Mouse (Mus musculus) forebrain, embryonic 15.5 days (tissue): ENCODE measurements at regions not wholly inside any gene's neighbourhood (a gene's known extent, or its start where the extent isn't known, plus 50 kb on each side); places are given as distances from the start of the nearest gene placed in this dataset.

Experiments
- ATAC-seq: fragments of 200-750 bp; cut with Nextera tagmentation; replicated peaks from 2 replicates; pipeline ENCODE4 v1.8.0; 2017; ENCODE audit warnings: mild to moderate bottlenecking, moderate TSS enrichment, moderate library complexity
- H3K27ac ChIP-seq: fragments of 300-500 bp; sonication (generic); replicated peaks from 2 replicates; pipeline ENCODE4 v1.5.1; 2015; ENCODE audit warnings: mild to moderate bottlenecking, inconsistent platforms
- H3K27me3 ChIP-seq: fragments of 300-500 bp; sonication (generic); 2 replicates; pipeline ENCODE4 v1.6.1; 2015; ENCODE audit warnings: inconsistent platforms
- H3K36me3 ChIP-seq: fragments of 300-500 bp; sonication (generic); 2 replicates; pipeline ENCODE4 v1.6.1; 2015; ENCODE audit warnings: mild to moderate bottlenecking, inconsistent platforms
- H3K4me1 ChIP-seq: fragments of 300-500 bp; sonication (generic); 2 replicates; pipeline ENCODE4 v1.6.1; 2015; ENCODE audit warnings: inconsistent platforms
- H3K4me2 ChIP-seq: fragments of 300-500 bp; sonication (generic); replicated peaks from 2 replicates; pipeline ENCODE4 v1.6.1; 2015; ENCODE audit warnings: mild to moderate bottlenecking, inconsistent platforms
- H3K4me3 ChIP-seq: fragments of 300-500 bp; sonication (generic); 2 replicates; pipeline ENCODE4 v1.5.1; 2015; ENCODE audit warnings: mild to moderate bottlenecking, inconsistent platforms
- H3K9ac ChIP-seq: fragments of 300-500 bp; sonication (generic); replicated peaks from 2 replicates; pipeline ENCODE4 v1.6.1; 2015; ENCODE audit warnings: mild to moderate bottlenecking, inconsistent platforms
- H3K9me3 ChIP-seq: fragments of 300-500 bp; sonication (generic); 2 replicates; pipeline ENCODE4 v1.6.1; 2016; ENCODE audit warnings: inconsistent platforms
- WGBS: fragments of 180-500 bp; shearing (Covaris S2); methylation state at CpG from one replicate; pipeline ENCODE4 v1.1.7; 2015; ENCODE audit warnings: mixed read lengths; 5-methylcytosine and 5-hydroxymethylcytosine counted together

DNA sequence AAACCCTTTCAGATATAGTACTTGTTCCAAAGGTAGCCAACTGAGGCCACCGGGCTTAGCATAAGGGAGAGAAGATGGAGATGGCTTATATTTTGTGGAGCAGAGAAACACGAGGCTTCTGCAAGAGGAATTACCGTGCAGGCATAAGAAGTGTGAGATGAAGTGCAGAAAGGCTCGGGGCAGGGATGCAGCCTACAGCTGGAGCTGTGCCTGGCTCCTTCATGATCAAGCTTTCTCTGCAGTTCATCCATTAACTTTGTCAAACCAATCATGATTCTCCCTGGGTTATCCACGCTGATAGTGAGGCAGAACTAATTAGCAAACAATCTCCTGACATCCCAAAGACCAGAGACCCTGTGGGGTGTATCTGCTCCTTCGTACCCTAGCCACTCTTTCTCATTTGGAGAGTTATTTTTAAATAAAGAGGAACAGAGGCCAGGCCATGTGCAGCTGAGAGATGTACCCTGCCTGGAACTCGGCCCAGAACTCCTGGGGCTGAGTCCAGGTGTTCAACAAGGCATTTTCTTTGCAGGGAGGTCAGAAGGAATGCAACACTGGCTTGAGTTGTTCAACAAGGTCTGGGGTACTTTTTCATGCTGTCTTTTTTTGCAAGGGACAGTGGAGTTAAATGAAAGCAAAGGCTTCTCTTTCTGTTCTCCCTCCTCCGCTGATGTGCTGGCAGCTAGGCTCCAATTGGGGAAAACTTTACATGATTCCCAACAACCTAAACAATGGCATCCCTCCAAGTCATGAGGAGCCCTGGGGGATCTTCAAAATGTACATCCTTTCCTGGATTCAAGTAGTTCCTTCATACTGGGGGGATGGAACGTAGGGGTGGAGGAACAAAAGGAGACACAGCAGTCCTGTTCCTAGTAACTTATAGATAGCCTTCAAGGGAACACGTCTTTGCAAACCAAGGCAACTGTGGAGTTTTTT, 610.4 kb upstream of the Fam92a start:
- Histone ChIP-seq H3K4me3 (no peak overlapping the region), H3K27me3 (no peaks in the 10 kb centered on the region), H3K4me1 (no peaks in the 10 kb centered on the region), H3K9me3 (no peaks in the 10 kb centered on the region), H3K27ac (no peak overlapping the region), H3K9ac (no peak overlapping the region), H3K4me2 (no peak overlapping the region), H3K36me3 (no peaks in the 10 kb centered on the region)
- no peak for ATAC-seq
- 62% methylated on average over 10 of the region's 10 CpGs for WGBS

- ATAC-seq, result no peak
- no peaks in the 10 kb centered on the region for H3K27me3 ChIP-seq
- H3K4me3 ChIP-seq, result no peak overlapping the region
- H3K4me2 ChIP-seq, result no peak overlapping the region
- H3K36me3 ChIP-seq, result no peaks in the 10 kb centered on the region
- H3K27ac ChIP-seq, result no peak overlapping the region
- no peaks in the 10 kb centered on the region for H3K9me3 ChIP-seq
- peaks cover 9% of the 10 kb centered on the region for H3K4me1 ChIP-seq
- WGBS, result 94% methylated on average over 2 of the region's 2 CpGs
- no peak overlapping the region for H3K9ac ChIP-seq
Measured at GRCm38 (mm10) chr4:12780254-12780653, 608.4 kb upstream of the Fam92a start.

DNA sequence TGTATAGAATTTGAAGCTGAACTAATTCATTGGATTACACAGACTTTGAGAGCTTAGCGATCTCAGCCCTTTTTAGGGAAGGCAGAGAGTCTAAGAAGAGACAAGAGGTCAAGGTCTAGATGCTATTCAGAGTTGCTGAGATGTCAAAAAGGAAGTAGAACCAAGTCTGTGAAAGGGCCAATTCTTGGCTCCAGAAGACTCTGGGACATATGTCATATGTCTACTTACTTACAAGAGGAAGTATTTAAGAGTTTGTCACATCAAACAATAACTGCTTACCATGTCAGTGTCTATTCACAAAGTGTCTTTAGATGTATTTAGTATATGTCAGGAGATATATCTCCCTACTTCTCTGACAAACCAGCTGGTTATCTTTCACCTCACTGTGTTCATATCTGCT, 607.4 kb upstream of the Fam92a start:
- 86% methylated on average over 1 of the region's 1 CpGs for WGBS
- ATAC-seq, result no peak

GRCm38 (mm10) chr4:12778163-12778562, 606.3 kb upstream of the Fam92a start:
- no peak overlapping the region for H3K27ac ChIP-seq
- no peak overlapping the region for H3K4me3 ChIP-seq
- H3K4me1 ChIP-seq, result peaks cover 25% of the 10 kb centered on the region
- no peak overlapping the region for H3K4me2 ChIP-seq
- WGBS, result 80% methylated on average over 2 of the region's 2 CpGs
- H3K9ac ChIP-seq, result no peak overlapping the region
- no peak for ATAC-seq
- H3K27me3 ChIP-seq, result no peaks in the 10 kb centered on the region
- no peaks in the 10 kb centered on the region for H3K36me3 ChIP-seq
- H3K9me3 ChIP-seq, result no peaks in the 10 kb centered on the region

More for the DNA sequence above, 607.4 kb upstream of the Fam92a start:
- H3K4me2 ChIP-seq, result no peak overlapping the region
- no peaks in the 10 kb centered on the region for H3K36me3 ChIP-seq
- H3K9me3 ChIP-seq, result no peaks in the 10 kb centered on the region
- H3K27ac ChIP-seq, result no peak overlapping the region
- H3K4me1 ChIP-seq, result peaks cover 18% of the 10 kb centered on the region
- H3K4me3 ChIP-seq, result no peak overlapping the region
- no peaks in the 10 kb centered on the region for H3K27me3 ChIP-seq
- H3K9ac ChIP-seq, result no peak overlapping the region

DNA sequence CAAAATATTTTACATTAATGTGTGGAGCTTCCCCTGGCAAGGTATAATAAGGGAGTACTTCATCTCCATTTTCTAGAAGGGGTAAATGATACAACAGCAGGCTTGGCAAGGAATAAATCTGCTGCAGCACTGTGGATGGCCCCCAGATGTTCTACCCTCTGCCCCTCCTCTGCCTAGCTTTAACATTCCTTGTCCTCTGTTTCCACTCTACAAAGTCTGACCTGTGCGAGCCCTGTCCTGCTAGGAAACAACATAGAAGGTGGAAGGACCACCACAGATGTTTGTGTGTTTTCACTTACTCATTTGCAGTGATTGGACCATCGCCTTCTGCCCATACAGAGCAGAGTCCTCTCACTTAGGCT, 604.4 kb upstream of the Fam92a start:
- no peaks in the 10 kb centered on the region for H3K9me3 ChIP-seq
- H3K4me3 ChIP-seq, result no peak overlapping the region
- no peaks in the 10 kb centered on the region for H3K27me3 ChIP-seq
- WGBS, result 77% methylated on average over 2 of the region's 2 CpGs
- H3K27ac ChIP-seq, result no peak overlapping the region
- ATAC-seq, result no peak
- H3K36me3 ChIP-seq, result no peaks in the 10 kb centered on the region
- no peak overlapping the region for H3K4me2 ChIP-seq
- no peak overlapping the region for H3K9ac ChIP-seq
- peaks cover 25% of the 10 kb centered on the region for H3K4me1 ChIP-seq

- Histone ChIP-seq H3K27me3 (no peaks in the 10 kb centered on the region), H3K4me3 (no peak overlapping the region), H3K4me2 (no peak overlapping the region), H3K27ac (peak overlapping the region; percentile 57), H3K4me1 (peaks cover 25% of the 10 kb centered on the region), H3K9me3 (no peaks in the 10 kb centered on the region), H3K36me3 (no peaks in the 10 kb centered on the region), H3K9ac (no peak overlapping the region)
- 44% methylated on average over 3 of the region's 3 CpGs for WGBS
- ATAC-seq, result peak; percentile 48; the same call in 1 of the 2 replicates
Measured at GRCm38 (mm10) chr4:12775524-12776216, 603.9 kb upstream of the Fam92a start.

- Histone ChIP-seq H3K4me1 (peaks cover 31% of the 10 kb centered on the region), H3K9ac (no peak overlapping the region), H3K36me3 (no peaks in the 10 kb centered on the region), H3K27me3 (no peaks in the 10 kb centered on the region), H3K4me3 (no peak overlapping the region), H3K9me3 (no peaks in the 10 kb centered on the region), H3K27ac (peak overlapping the region; percentile 57), H3K4me2 (0 out of 2 replicates have a peak overlapping the region, but pooled peaks have one; percentile 4)
- ATAC-seq, result peak; percentile 76
- whole genome bisulfite sequencing, result 19% methylated on average over 4 of the region's 4 CpGs
Measured at GRCm38 (mm10) chr4:12775090-12775489, 603.3 kb upstream of the Fam92a start.

DNA sequence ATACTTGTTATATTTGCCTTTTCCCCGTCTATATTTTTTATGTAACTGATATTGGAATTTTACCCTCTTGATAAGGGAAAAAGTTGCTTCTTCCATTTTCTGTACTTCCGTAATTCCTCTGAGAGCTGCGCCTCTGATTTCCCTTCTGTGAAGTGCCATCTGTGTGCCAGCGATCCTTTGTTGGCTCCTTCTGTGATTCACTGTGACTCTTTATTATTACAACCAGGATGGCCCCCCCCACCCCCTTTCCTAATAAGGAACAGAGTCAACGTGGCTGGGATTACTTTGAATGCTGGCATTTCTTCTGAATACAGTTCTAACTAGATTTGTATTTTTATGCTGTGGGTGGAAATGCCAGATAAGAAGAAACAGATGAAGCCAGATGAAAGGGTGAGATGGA, 602.9 kb upstream of the Fam92a start:
- Histone ChIP-seq H3K4me2 (0 out of 2 replicates have a peak overlapping the region, but pooled peaks have one; percentile 4), H3K9ac (no peak overlapping the region), H3K4me3 (no peak overlapping the region), H3K27ac (peak overlapping the region; percentile 57), H3K9me3 (no peaks in the 10 kb centered on the region), H3K27me3 (no peaks in the 10 kb centered on the region), H3K36me3 (no peaks in the 10 kb centered on the region), H3K4me1 (peaks cover 32% of the 10 kb centered on the region)
- 31% methylated on average over 5 of the region's 5 CpGs for WGBS
- peak; percentile 66; the same call in 1 of the 2 replicates for ATAC-seq

- Histone ChIP-seq H3K4me3 (no peak overlapping the region), H3K36me3 (no peaks in the 10 kb centered on the region), H3K9me3 (no peaks in the 10 kb centered on the region), H3K4me1 (peaks cover 32% of the 10 kb centered on the region), H3K9ac (no peak overlapping the region), H3K27ac (no peak overlapping the region), H3K27me3 (no peaks in the 10 kb centered on the region), H3K4me2 (no peak overlapping the region)
- ATAC-seq, result no peak
- 70% methylated on average over 7 of the region's 7 CpGs for WGBS
Measured at GRCm38 (mm10) chr4:12773201-12773600, 601.4 kb upstream of the Fam92a start.

DNA sequence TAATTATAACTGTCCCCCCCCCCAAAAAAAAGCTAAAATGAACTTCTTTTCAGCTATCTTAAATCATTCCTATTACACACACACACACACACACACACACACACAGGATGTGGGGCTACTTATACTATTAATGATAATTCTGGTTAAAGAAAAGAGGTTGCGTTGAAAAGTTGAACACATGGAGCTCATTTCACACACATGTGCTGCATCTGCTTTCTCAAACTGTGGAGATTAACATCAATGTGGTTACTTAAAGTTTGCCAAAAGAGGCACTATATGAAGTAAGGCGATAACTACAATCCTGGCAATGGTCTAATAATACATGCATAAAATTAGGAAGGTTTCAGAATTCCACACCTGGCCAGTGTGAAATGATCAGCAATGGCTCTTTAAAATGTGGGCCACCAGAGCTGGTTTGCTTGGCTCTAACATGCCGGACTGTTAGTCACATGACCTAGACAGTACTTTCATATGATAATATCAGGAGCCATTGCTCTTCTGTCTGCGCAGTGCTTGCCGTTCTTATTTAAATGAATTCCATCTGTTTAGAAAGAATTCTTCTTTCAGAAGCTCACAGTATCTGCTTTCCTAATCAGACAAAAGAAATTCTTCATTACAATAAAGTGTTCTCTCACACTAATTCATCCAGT, 598.4 kb upstream of the Fam92a start:
- ATAC-seq, result peak; percentile 74
- Histone ChIP-seq H3K36me3 (no peaks in the 10 kb centered on the region), H3K4me1 (peaks cover 24% of the 10 kb centered on the region), H3K4me3 (no peak overlapping the region), H3K4me2 (no peak overlapping the region), H3K9ac (no peak overlapping the region), H3K27ac (no peak overlapping the region; the same call in 1 of the 2 replicates), H3K27me3 (no peaks in the 10 kb centered on the region), H3K9me3 (no peaks in the 10 kb centered on the region)
- WGBS, result 32% methylated on average over 5 of the region's 5 CpGs

DNA sequence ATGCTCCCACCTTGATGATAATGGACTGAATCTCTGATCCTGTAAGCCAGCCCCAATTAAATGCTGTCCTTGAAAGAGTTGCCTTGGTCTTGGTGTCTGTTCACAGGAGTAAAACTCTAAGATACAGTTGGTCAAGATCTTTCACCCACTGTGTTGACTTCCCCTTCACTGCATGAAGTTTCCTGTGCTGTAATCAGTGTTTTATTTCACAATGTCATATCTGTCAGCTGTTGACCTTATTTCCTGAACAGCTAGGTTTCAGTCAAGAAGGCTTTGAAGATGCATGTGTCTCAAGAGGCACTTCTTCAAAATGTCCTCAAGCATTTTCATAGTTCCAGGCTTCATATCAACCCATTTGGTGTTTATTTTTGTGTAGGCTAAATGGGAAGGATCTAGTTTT, 597.3 kb upstream of the Fam92a start:
- no peak overlapping the region for H3K4me2 ChIP-seq
- no peaks in the 10 kb centered on the region for H3K9me3 ChIP-seq
- ATAC-seq, result no peak
- H3K9ac ChIP-seq, result no peak overlapping the region
- H3K36me3 ChIP-seq, result no peaks in the 10 kb centered on the region
- no peaks in the 10 kb centered on the region for H3K27me3 ChIP-seq
- no peak overlapping the region for H3K27ac ChIP-seq
- peaks cover 13% of the 10 kb centered on the region for H3K4me1 ChIP-seq
- no peak overlapping the region for H3K4me3 ChIP-seq

GRCm38 (mm10) chr4:12766763-12767162, 594.9 kb upstream of the Fam92a start:
- Histone ChIP-seq H3K4me3 (no peak overlapping the region), H3K27ac (no peak overlapping the region), H3K36me3 (no peaks in the 10 kb centered on the region), H3K9me3 (no peaks in the 10 kb centered on the region), H3K9ac (no peak overlapping the region), H3K27me3 (no peaks in the 10 kb centered on the region), H3K4me2 (no peak overlapping the region), H3K4me1 (peaks cover 7% of the 10 kb centered on the region)
- ATAC-seq, result no peak
- WGBS, result 93% methylated on average over 1 of the region's 1 CpGs
